ENCODE assay signal across 21 mouse cellular contexts in the genomic region with DNA sequence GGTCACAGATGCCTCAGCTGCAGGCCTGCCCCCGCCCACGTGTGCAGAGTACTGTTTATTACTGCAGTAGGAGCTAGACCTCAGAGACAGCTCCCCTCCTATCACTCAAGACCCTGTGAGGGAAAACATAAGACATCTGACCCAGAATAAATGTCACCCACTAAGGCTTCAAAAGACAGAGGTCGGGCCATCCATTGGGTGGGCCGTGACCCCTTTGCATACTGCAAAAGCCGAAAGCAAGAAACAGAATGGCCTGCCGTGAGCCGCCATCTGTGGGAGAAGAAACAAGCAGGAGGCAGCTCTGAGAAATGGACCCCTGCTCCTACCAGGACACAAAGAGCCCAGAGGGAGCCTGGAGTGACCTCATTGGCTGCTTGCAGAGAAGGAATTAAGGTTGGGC. TPM values are rescaled to one million over a fixed set of nuclear protein-coding genes. Genes with fewer than 3 reads are reported as not detected.
"Had no signal": no experiment of that assay in that cellular context is flagged by ENCODE, and none has a peak within 500 bp of the region (broad histone marks: within the 10 kb centered on the region; RNA-seq: fewer than 3 reads in every experiment).

No protein-coding gene starts in this region.

- H3K9ac ChIP-seq: liver, embryonic 15.5 days; liver, postnatal 0 days; lung, embryonic 15.5 days; midbrain, embryonic 12.5 days; neural tube, embryonic 12.5 days; stomach, embryonic 15.5 days had no signal

- H3K4me1 ChIP-seq: neural tube, embryonic 12.5 days; stomach, embryonic 15.5 days had no signal

- H3K4me2 ChIP-seq: liver, embryonic 15.5 days; lung, embryonic 15.5 days; midbrain, embryonic 12.5 days; neural tube, embryonic 12.5 days; stomach, embryonic 15.5 days had no signal

- ATAC-seq: liver, postnatal 0 days; lung, postnatal 0 days; midbrain, embryonic 16.5 days had no signal

- H3K4me3 ChIP-seq: liver, embryonic 15.5 days; lung, embryonic 15.5 days; megakaryocyte, embryonic 14.5 days; midbrain, embryonic 12.5 days; neural tube, embryonic 12.5 days; stomach, embryonic 15.5 days had no signal

- H3K27me3 ChIP-seq: neural tube, embryonic 12.5 days; stomach, embryonic 15.5 days had no signal

- DNase-seq: liver, postnatal 0 days; lung, adult 2 months; lung, postnatal 14 days; lung, postnatal 36 days; midbrain, embryonic 14.5 days; thymus, adult 2 months; thymus, postnatal 25 days; thymus, postnatal 4 days had no signal

- H3K36me3 ChIP-seq: liver, embryonic 15.5 days; lung, embryonic 15.5 days; midbrain, embryonic 12.5 days; neural tube, embryonic 12.5 days; stomach, embryonic 15.5 days had no signal

- H3K9me3 ChIP-seq: liver, embryonic 15.5 days; lung, embryonic 15.5 days; megakaryocyte, embryonic 14.5 days; midbrain, embryonic 12.5 days; neural tube, embryonic 12.5 days; stomach, embryonic 15.5 days had no signal

- H3K27ac ChIP-seq: liver, embryonic 15.5 days; lung, embryonic 15.5 days; macrophage; midbrain, embryonic 12.5 days; neural tube, embryonic 12.5 days; stomach, embryonic 15.5 days; stomach, postnatal 0 days had no signal

RNA-seq across cellular contexts. Expression of a gene that starts 29.5 kb away (rescaled TPM):
- polyA plus RNA-seq: liver, embryonic 15.5 days; liver, postnatal 0 days; lung, embryonic 15.5 days; lung, postnatal 0 days; macrophage; midbrain, embryonic 12.5 days; midbrain, embryonic 14.5 days; midbrain, embryonic 16.5 days; neural tube, embryonic 12.5 days; neural tube, embryonic 14.5 days; spleen, adult 2 months; stomach, embryonic 15.5 days; stomach, postnatal 0 days; testis, adult 2 months had no signal
